Mouse (Mus musculus): ENCODE measurements at regions not wholly inside any gene's neighbourhood (a gene's known extent, or its start where the extent isn't known, plus 50 kb on each side); places are given as distances from the start of the nearest gene placed in this dataset.

DNA sequence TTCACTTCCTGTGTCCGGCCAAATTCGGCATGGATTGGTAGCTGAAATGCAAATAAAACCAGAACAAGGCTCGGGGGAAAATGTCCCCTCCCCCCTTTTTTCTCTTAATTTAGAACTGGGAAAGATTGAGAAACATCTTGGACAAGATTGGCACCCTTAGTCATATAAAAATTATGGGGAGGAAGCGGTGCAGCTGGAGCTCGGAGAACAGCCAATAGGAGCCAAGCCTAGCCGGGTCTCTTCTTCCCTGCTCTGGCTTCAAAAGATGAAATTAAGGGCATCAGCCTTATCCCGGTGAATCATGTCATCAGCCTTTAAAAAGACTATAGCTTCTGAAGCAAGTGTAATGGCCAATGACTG is 213.3 kb upstream of the Amigo2 start:
- no peak for DNase-seq (ENCODE audit: low spot score)

GRCm38 (mm10) chr15:97459606-97460359 is 212.7 kb upstream of the Amigo2 start:
- DNase-seq (ENCODE audit: low spot score): no peak

GRCm38 (mm10) chr15:97458748-97459221 is 211.7 kb upstream of the Amigo2 start:
- DNase-seq (ENCODE audit: low spot score): no peak

GRCm38 (mm10) chr15:97458139-97458747 is 211.2 kb upstream of the Amigo2 start:
- no peak for DNase-seq (ENCODE audit: low spot score)

DNA sequence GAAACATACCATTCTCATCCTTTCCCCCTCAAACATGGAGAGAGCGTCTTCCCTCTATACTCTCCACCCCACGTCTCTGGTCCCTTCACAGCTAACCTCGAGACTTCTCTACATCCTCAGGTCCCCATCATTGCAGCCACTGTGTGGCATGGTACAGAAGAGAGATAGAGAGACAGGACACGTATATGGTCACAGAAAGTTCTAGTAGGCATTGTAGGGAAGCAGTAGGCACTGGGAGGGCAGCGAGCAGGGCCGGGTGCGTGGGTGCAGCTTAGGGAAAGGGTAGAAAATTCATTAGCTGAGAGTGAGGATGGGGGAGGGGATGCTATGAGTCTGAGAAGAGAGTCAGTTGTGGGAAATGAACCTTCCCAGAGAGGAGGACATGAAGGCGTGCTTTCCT is 210.4 kb upstream of the Amigo2 start:
- DNase-seq (ENCODE audit: low spot score): no peak

DNA sequence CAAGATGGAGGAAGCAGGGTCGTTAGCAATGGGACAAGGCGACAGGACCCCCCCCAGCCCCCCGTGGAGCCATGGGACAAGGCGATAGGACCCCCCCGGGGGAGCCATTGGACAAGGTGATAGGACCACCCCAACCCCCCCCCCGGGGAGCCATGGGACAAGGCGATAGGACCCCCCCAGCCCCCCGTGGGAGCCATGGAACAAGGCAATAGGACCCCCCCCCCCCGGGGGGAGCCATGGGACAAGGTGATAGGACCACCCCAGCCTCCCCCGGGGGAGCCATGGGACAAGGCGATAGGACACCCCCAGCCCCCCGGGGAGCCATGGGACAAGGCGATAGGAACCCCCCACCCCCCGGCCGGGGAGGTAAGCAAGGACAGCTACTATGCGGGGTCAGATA is 209.9 kb upstream of the Amigo2 start:
- DNase-seq (ENCODE audit: low spot score): no peak

GRCm38 (mm10) chr15:97455672-97456071 is 208.6 kb upstream of the Amigo2 start:
- peak; percentile 46 for DNase-seq (ENCODE audit: low spot score)

GRCm38 (mm10) chr15:97449724-97450123 is 202.6 kb upstream of the Amigo2 start:
- no peak for DNase-seq (ENCODE audit: low spot score)

DNA sequence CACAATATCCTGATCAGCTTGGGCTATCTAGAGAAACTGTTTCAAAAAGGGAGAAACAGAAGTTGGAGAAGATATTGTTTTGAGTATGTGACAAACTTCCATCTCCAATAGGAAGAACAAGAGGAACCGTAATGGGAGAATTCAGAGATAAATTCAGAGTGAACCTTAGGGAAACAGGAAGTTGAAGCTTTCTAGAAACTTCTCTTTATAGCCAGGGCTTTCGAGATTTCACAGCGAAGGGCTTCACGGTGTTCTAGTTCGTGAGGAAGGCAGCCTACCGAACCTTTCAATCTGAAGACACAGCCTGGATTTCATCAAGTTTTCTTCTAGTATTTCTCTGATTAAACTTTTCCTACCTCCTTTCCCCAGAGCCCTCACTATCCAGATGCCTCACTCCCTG is 201.9 kb upstream of the Amigo2 start:
- DNase-seq (ENCODE audit: low spot score): no peak

DNA sequence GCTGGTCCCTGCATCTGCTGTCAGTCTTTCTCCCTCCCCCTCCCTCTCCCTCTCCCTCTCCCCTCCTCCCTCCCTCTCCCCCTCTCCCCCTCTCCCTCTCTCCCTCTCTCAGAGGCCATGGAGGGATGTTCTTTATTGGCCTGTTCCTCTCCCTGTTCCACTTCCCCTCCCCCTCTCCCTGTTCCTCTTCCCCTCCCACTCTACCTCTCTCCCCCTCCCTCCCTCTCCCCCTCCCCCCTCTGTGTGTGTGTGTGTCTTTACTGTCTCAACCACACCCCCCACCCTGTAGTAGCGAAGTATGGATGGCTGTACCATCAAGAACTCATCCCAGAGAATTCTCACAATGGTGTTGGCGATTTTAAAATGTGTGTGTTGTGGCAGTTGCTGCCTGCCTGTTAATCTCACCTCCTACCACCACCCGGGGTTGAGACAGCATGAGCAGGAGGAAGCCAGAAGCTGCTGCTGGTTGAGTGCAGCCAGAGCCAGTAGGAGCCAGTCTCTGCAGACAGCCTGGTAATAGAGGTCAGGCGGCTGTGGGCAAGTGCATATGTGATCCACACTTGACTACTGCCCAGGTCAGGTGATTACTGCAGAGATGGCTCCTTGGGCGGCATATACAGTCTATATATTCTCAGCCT is 201.3 kb upstream of the Amigo2 start:
- DNase-seq (ENCODE audit: low spot score): no peak

DNA sequence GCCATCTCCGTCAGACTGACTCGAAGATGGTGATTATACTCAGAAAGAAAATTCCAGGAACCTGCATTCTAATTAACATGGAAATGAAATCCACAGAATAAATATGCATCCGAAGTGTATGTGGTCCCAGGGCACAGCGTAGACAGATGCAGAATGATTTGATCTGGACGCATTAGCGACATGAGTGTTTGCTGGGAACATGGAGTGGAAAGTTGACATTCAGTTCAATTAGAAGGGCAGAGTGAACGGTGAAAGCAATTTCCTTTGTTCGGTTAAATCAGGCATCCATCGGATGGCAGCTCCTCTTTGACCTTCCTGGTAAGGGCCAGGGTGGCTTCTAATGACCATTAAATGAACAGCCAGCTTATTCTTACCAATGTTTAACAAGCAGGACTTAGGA is 199.1 kb upstream of the Amigo2 start:
- no peak for DNase-seq (ENCODE audit: low spot score)

GRCm38 (mm10) chr15:97438235-97438760 is 191.2 kb upstream of the Amigo2 start:
- DNase-seq (ENCODE audit: low spot score): no peak
